Mouse (Mus musculus): ENCODE measurements around the gene AI467606. TPM values are rescaled to one million over a fixed set of nuclear protein-coding genes. Genes with fewer than 3 reads are reported as not detected.

The AI467606 gene
- polyA plus RNA-seq, 1 experiment from 2014 or later: 3.8 TPM

- no peaks in the 10 kb centered on the region for H3K36me3 ChIP-seq
- no peak overlapping the region for H3K9ac ChIP-seq
- no peak overlapping the region for H3K4me2 ChIP-seq
- no peaks in the 10 kb centered on the region for H3K9me3 ChIP-seq (replicated peaks)
- 87% methylated on average over 22 of the region's 22 CpGs for WGBS
- H3K27ac ChIP-seq: no peak overlapping the region
- no peaks in the 10 kb centered on the region for H3K27me3 ChIP-seq
- no peak for ATAC-seq (replicated peaks; ENCODE audit: low FRiP score)
- H3K4me3 ChIP-seq (replicated peaks): no peak overlapping the region
- H3K4me1 ChIP-seq: peaks cover 6% of the 10 kb centered on the region
These were observed 45.3 kb downstream of the AI467606 start for GRCm38 (mm10) chr7:127136181-127137071.

- no peaks in the 10 kb centered on the region for H3K27me3 ChIP-seq
- H3K4me3 ChIP-seq (replicated peaks): no peak within 1 kb of the TSS
- no peaks in the 10 kb centered on the region for H3K36me3 ChIP-seq
- peaks cover 6% of the 10 kb centered on the region for H3K4me1 ChIP-seq
- no peak within 1 kb of the TSS for H3K4me2 ChIP-seq
- no peak within 1 kb of the TSS for H3K9ac ChIP-seq
- no peak within 1 kb of the TSS for H3K27ac ChIP-seq
- H3K9me3 ChIP-seq (replicated peaks): no peaks in the 10 kb centered on the region
- 65% methylated on average over 9 of the region's 9 CpGs for WGBS
- no peak for ATAC-seq (replicated peaks; ENCODE audit: low FRiP score)
These were observed 46.3 kb downstream of the AI467606 start, which contains the start of gene Spn for GRCm38 (mm10) chr7:127137262-127138017. Gene Spn, minus strand, starts transcription at chr7:127137823.

- no peaks in the 10 kb centered on the region for H3K27me3 ChIP-seq
- WGBS: 90% methylated on average over 7 of the region's 7 CpGs
- H3K4me1 ChIP-seq: peaks cover 6% of the 10 kb centered on the region
- ATAC-seq (replicated peaks; ENCODE audit: low FRiP score): no peak
- H3K9ac ChIP-seq: no peak overlapping the region
- no peak overlapping the region for H3K27ac ChIP-seq
- no peaks in the 10 kb centered on the region for H3K9me3 ChIP-seq (replicated peaks)
- no peak overlapping the region for H3K4me2 ChIP-seq
- no peak overlapping the region for H3K4me3 ChIP-seq (replicated peaks)
- no peaks in the 10 kb centered on the region for H3K36me3 ChIP-seq
These were observed 47.9 kb downstream of the AI467606 start for GRCm38 (mm10) chr7:127139100-127139499.

- Histone ChIP-seq H3K27me3 (no peaks in the 10 kb centered on the region), H3K36me3 (no peaks in the 10 kb centered on the region), H3K4me3 (replicated peaks) (no peak overlapping the region), H3K4me1 (peaks cover 6% of the 10 kb centered on the region), H3K9ac (no peak overlapping the region), H3K4me2 (no peak overlapping the region), H3K27ac (no peak overlapping the region), H3K9me3 (replicated peaks) (no peaks in the 10 kb centered on the region)
- no peak for ATAC-seq (replicated peaks; ENCODE audit: low FRiP score)
- 60% methylated on average over 5 of the region's 5 CpGs for WGBS
These were observed 48.4 kb downstream of the AI467606 start for GRCm38 (mm10) chr7:127139562-127139961.

- H3K36me3 ChIP-seq: no peaks in the 10 kb centered on the region
- no peak overlapping the region for H3K27ac ChIP-seq
- H3K4me2 ChIP-seq: no peak overlapping the region
These were observed 49.7 kb downstream of the AI467606 start for GRCm38 (mm10) chr7:127140623-127141404.

GRCm38 (mm10) chr7:127142214-127142613, 51.1 kb downstream of the AI467606 start:
- Histone ChIP-seq H3K4me3 (replicated peaks) (no peak overlapping the region), H3K9ac (no peak overlapping the region), H3K9me3 (replicated peaks) (no peaks in the 10 kb centered on the region), H3K4me2 (no peak overlapping the region), H3K27me3 (no peaks in the 10 kb centered on the region), H3K4me1 (peaks cover 9% of the 10 kb centered on the region; the same call in 1 of the 2 replicates), H3K27ac (no peak overlapping the region), H3K36me3 (no peaks in the 10 kb centered on the region)
- ATAC-seq (replicated peaks; ENCODE audit: low FRiP score): no peak
- 52% methylated on average over 2 of the region's 2 CpGs for WGBS

More at GRCm38 (mm10) chr7:127140623-127141404, 49.7 kb downstream of the AI467606 start:
- Histone ChIP-seq H3K9ac (no peak overlapping the region), H3K4me3 (replicated peaks) (no peak overlapping the region), H3K4me1 (peaks cover 9% of the 10 kb centered on the region; the same call in 1 of the 2 replicates), H3K27me3 (no peaks in the 10 kb centered on the region), H3K9me3 (replicated peaks) (no peaks in the 10 kb centered on the region)
- ATAC-seq (replicated peaks; ENCODE audit: low FRiP score): no peak
- WGBS: 65% methylated on average over 7 of the region's 7 CpGs

- no peaks in the 10 kb centered on the region for H3K36me3 ChIP-seq
- ATAC-seq (replicated peaks; ENCODE audit: low FRiP score): no peak
- H3K4me2 ChIP-seq: no peak overlapping the region
- H3K27me3 ChIP-seq: no peaks in the 10 kb centered on the region
- no peak overlapping the region for H3K4me3 ChIP-seq (replicated peaks)
- no peak overlapping the region for H3K27ac ChIP-seq
- H3K9me3 ChIP-seq (replicated peaks): no peaks in the 10 kb centered on the region
- peaks cover 7% of the 10 kb centered on the region; the same call in 1 of the 2 replicates for H3K4me1 ChIP-seq
- H3K9ac ChIP-seq: no peak overlapping the region
- WGBS: 84% methylated on average over 4 of the region's 4 CpGs
These were observed 51.5 kb downstream of the AI467606 start for GRCm38 (mm10) chr7:127142666-127143065.

Small RNA genes within 50 kb of the gene (microRNA-seq; reads per million reads assigned to microRNA genes)
- gene Gm44343: not detected

Other genes with a start within 250 kb of the AI467606 start
- gene Doc2a, start 243.9 kb upstream of the AI467606 start, polyA plus RNA-seq (2015; fragmentation: Nextera tagmentation; extraction: Ambion mirVana): 6.6 and 11.4 TPM in 2 replicates
- gene Hirip3, start 229.4 kb upstream of the AI467606 start, polyA plus RNA-seq (2015; fragmentation: Nextera tagmentation; extraction: Ambion mirVana): 36.8 and 40.1 TPM in 2 replicates
- 88.9 and 91.0 TPM in 2 replicates for gene Ino80e, start 229.0 kb upstream of the AI467606 start, polyA plus RNA-seq (2015; fragmentation: Nextera tagmentation; extraction: Ambion mirVana)
- gene Taok2, start 206.7 kb upstream of the AI467606 start, polyA plus RNA-seq (2015; fragmentation: Nextera tagmentation; extraction: Ambion mirVana): 45.8 and 54.2 TPM in 2 replicates
- gene Tmem219, start 168.4 kb upstream of the AI467606 start, polyA plus RNA-seq (2015; fragmentation: Nextera tagmentation; extraction: Ambion mirVana): 28.5 and 31.6 TPM in 2 replicates
- 15.5 and 17.0 TPM in 2 replicates for gene Kctd13, start 162.5 kb upstream of the AI467606 start, polyA plus RNA-seq (2015; fragmentation: Nextera tagmentation; extraction: Ambion mirVana)
- 0.21 TPM in 1 of 2 replicates, not detected in the other for gene Asphd1, start 141.8 kb upstream of the AI467606 start, polyA plus RNA-seq (2015; fragmentation: Nextera tagmentation; extraction: Ambion mirVana)
- 1.3 and 2.5 TPM in 2 replicates for gene Sez6l2, start 140.8 kb upstream of the AI467606 start, polyA plus RNA-seq (2015; fragmentation: Nextera tagmentation; extraction: Ambion mirVana)
- gene Cdipt, start 115.4 kb upstream of the AI467606 start, polyA plus RNA-seq (2015; fragmentation: Nextera tagmentation; extraction: Ambion mirVana): 106 and 115 TPM in 2 replicates
- 1.4 and 1.5 TPM in 2 replicates for gene Cdiptos, start 115.3 kb upstream of the AI467606 start, polyA plus RNA-seq (2015; fragmentation: Nextera tagmentation; extraction: Ambion mirVana)
- gene Mvp, start 76.7 kb upstream of the AI467606 start, polyA plus RNA-seq (2015; fragmentation: Nextera tagmentation; extraction: Ambion mirVana): 15.3 and 16.8 TPM in 2 replicates
- gene Pagr1b, start 74.9 kb upstream of the AI467606 start, polyA plus RNA-seq (2015; fragmentation: Nextera tagmentation; extraction: Ambion mirVana): 0.45 TPM in 1 of 2 replicates, not detected in the other
- 44.8 and 59.5 TPM in 2 replicates for gene Pagr1a, start 74.0 kb upstream of the AI467606 start, polyA plus RNA-seq (2015; fragmentation: Nextera tagmentation; extraction: Ambion mirVana)
- gene Gm42742, start 70.3 kb upstream of the AI467606 start, polyA plus RNA-seq (2015; fragmentation: Nextera tagmentation; extraction: Ambion mirVana): 52.6 and 61.2 TPM in 2 replicates
- gene Prrt2, start 70.1 kb upstream of the AI467606 start, polyA plus RNA-seq (2015; fragmentation: Nextera tagmentation; extraction: Ambion mirVana): 5.4 and 7.2 TPM in 2 replicates
- gene Maz, start 64.3 kb upstream of the AI467606 start, polyA plus RNA-seq (2015; fragmentation: Nextera tagmentation; extraction: Ambion mirVana): 64.4 and 65.8 TPM in 2 replicates
- 136 and 141 TPM in 2 replicates for gene Kif22, start 48.9 kb upstream of the AI467606 start, polyA plus RNA-seq (2015; fragmentation: Nextera tagmentation; extraction: Ambion mirVana)
- gene Zg16, start 4.0 kb upstream of the AI467606 start, polyA plus RNA-seq (2015; fragmentation: Nextera tagmentation; extraction: Ambion mirVana): not detected in 2 replicates
- gene Qprt, start 30.9 kb downstream of the AI467606 start, polyA plus RNA-seq (2015; fragmentation: Nextera tagmentation; extraction: Ambion mirVana): 16.7 and 19.0 TPM in 2 replicates
- gene Spn, start 46.5 kb downstream of the AI467606 start, polyA plus RNA-seq (2015; fragmentation: Nextera tagmentation; extraction: Ambion mirVana): 0.32 and 0.37 TPM in 2 replicates
- 59.3 and 66.6 TPM in 2 replicates for gene Cd2bp2, start 104.7 kb downstream of the AI467606 start, polyA plus RNA-seq (2015; fragmentation: Nextera tagmentation; extraction: Ambion mirVana)
- gene Tbc1d10b, start 117.1 kb downstream of the AI467606 start, polyA plus RNA-seq (2015; fragmentation: Nextera tagmentation; extraction: Ambion mirVana): 23.4 and 26.7 TPM in 2 replicates
- 51.1 and 90.2 TPM in 2 replicates for gene Mylpf, start 117.5 kb downstream of the AI467606 start, polyA plus RNA-seq (2015; fragmentation: Nextera tagmentation; extraction: Ambion mirVana)
- gene Zfp553, start 141.7 kb downstream of the AI467606 start, polyA plus RNA-seq (2015; fragmentation: Nextera tagmentation; extraction: Ambion mirVana): 41.7 and 46.1 TPM in 2 replicates
- gene Sept1, start 141.8 kb downstream of the AI467606 start, polyA plus RNA-seq (2015; fragmentation: Nextera tagmentation; extraction: Ambion mirVana): 21.3 and 21.7 TPM in 2 replicates
- gene Zfp771, start 152.9 kb downstream of the AI467606 start, polyA plus RNA-seq (2015; fragmentation: Nextera tagmentation; extraction: Ambion mirVana): 59.3 and 62.3 TPM in 2 replicates
- gene Dctpp1, start 169.3 kb downstream of the AI467606 start, polyA plus RNA-seq (2015; fragmentation: Nextera tagmentation; extraction: Ambion mirVana): 224 and 226 TPM in 2 replicates
- 112 and 113 TPM in 2 replicates for gene Sephs2, start 182.7 kb downstream of the AI467606 start, polyA plus RNA-seq (2015; fragmentation: Nextera tagmentation; extraction: Ambion mirVana)
- gene Itgal, start 204.9 kb downstream of the AI467606 start, polyA plus RNA-seq (2015; fragmentation: Nextera tagmentation; extraction: Ambion mirVana): 0.82 and 1.2 TPM in 2 replicates